Mouse (Mus musculus): ENCODE measurements at regions not wholly inside any gene's neighbourhood (a gene's known extent, or its start where the extent isn't known, plus 50 kb on each side); places are given as distances from the start of the nearest gene placed in this dataset.
"Not testable (repeated sequence)": the region's sequence is repeated elsewhere in the genome, so short reads cannot be mapped to it uniquely, and the experiment has no call there.

GRCm38 (mm10) chr13:111883768-111884566 lies 75.2 kb upstream of the Map3k1 start:
- not testable (repeated sequence) for H3K4me3 ChIP-seq; H3K9ac ChIP-seq; H3K36me3 ChIP-seq; H3K27ac ChIP-seq (replicated peaks); ATAC-seq (ENCODE audit: low read depth); H3K9me3 ChIP-seq; H3K4me1 ChIP-seq (replicated peaks); H3K27me3 ChIP-seq; H3K4me2 ChIP-seq
- 86% methylated on average over 17 of the region's 17 CpGs for WGBS

GRCm38 (mm10) chr13:111890792-111891191 lies 82.0 kb upstream of the Map3k1 start:
- Histone ChIP-seq H3K36me3 (no peaks in the 10 kb centered on the region), H3K4me1 (replicated peaks) (peaks cover 7% of the 10 kb centered on the region), H3K4me3 (no peak overlapping the region), H3K9ac (no peak overlapping the region), H3K27me3 (no peaks in the 10 kb centered on the region), H3K4me2 (no peak overlapping the region), H3K9me3 (no peaks in the 10 kb centered on the region), H3K27ac (replicated peaks) (no peak overlapping the region)
- 77% methylated on average over 3 of the region's 3 CpGs for WGBS
- no peak for ATAC-seq (ENCODE audit: low read depth)

DNA sequence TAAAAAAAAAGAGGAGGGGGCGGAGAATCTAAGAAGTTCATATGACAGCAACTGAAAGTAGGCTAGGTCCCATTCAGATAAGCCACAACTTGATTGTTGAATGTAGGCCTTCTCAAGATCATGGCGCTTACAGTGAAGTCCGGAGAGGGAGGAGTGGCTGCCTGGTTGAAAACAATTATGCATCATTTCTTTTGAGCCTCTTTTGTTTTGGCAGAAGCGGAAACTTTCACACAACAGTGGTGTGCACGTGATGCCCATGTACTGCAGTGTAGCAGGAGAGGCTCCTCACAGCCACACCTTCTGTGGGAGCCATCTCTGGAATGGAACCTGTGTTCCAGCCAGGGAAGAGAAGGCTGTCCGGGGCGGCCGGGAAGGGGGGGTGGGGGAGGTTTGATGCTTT lies 83.3 kb upstream of the Map3k1 start:
- no peak for ATAC-seq (ENCODE audit: low read depth)
- H3K4me1 ChIP-seq (replicated peaks), result peaks cover 7% of the 10 kb centered on the region
- H3K4me2 ChIP-seq, result no peak overlapping the region
- 93% methylated on average over 8 of the region's 8 CpGs for WGBS
- H3K27ac ChIP-seq (replicated peaks), result no peak overlapping the region
- H3K27me3 ChIP-seq, result no peaks in the 10 kb centered on the region
- H3K9ac ChIP-seq, result no peak overlapping the region
- H3K9me3 ChIP-seq, result no peaks in the 10 kb centered on the region
- H3K36me3 ChIP-seq, result no peaks in the 10 kb centered on the region
- H3K4me3 ChIP-seq, result no peak overlapping the region

GRCm38 (mm10) chr13:111893221-111893713 lies 84.5 kb upstream of the Map3k1 start:
- Histone ChIP-seq H3K4me3 (no peak overlapping the region), H3K27me3 (no peaks in the 10 kb centered on the region), H3K4me1 (replicated peaks) (peaks cover 7% of the 10 kb centered on the region), H3K4me2 (peak overlapping the region; percentile 39), H3K27ac (replicated peaks) (no peak overlapping the region), H3K36me3 (no peaks in the 10 kb centered on the region), H3K9ac (no peak overlapping the region), H3K9me3 (no peaks in the 10 kb centered on the region)
- WGBS, result 15% methylated on average over 14 of the region's 14 CpGs
- no peak; the same call in 1 of the 2 replicates for ATAC-seq (ENCODE audit: low read depth)

DNA sequence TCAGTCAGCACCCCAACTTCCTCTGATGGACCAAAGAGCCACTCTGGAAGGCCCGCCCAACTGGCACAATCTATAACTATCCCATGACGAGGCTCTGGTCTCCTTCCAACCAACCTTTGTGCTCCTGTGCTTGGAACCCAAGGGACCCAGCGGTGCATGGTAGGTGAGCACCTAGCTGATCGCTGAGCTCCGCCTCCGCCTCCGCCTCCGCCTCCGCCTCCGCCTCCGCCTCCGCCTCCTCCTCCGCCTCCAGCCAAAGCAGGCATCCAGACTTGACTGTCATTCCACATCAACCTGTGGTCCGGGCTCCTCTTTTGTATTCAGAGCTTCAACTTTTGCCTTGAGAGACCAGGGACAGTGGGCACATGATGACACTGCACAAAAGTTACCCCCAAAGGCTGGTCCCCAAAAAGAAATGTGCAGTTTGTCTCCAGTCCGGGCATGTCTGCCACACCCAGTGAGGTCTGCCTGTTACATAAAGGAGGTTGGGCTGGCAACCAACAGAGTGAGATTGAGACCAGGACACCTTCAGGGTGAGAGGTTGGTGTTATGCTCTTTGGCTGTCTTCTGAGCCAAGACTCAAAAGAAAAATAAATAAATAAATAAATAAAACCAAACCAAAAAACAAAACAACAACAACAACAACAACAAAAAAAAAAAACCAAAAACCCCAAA lies 86.1 kb upstream of the Map3k1 start:
- H3K4me1 ChIP-seq (replicated peaks), result peaks cover 7% of the 10 kb centered on the region
- H3K27ac ChIP-seq (replicated peaks), result no peak overlapping the region
- no peaks in the 10 kb centered on the region for H3K36me3 ChIP-seq
- H3K9me3 ChIP-seq, result no peaks in the 10 kb centered on the region
- H3K9ac ChIP-seq, result no peak overlapping the region
- H3K4me3 ChIP-seq, result no peak overlapping the region
- peak overlapping the region; percentile 11; the same call in 1 of the 2 replicates for H3K4me2 ChIP-seq
- no peak for ATAC-seq (ENCODE audit: low read depth)
- WGBS, result 64% methylated on average over 15 of the region's 15 CpGs
- no peaks in the 10 kb centered on the region for H3K27me3 ChIP-seq

GRCm38 (mm10) chr13:111896279-111896678 lies 87.5 kb upstream of the Map3k1 start:
- no peaks in the 10 kb centered on the region for H3K36me3 ChIP-seq
- ATAC-seq (ENCODE audit: low read depth), result no peak

DNA sequence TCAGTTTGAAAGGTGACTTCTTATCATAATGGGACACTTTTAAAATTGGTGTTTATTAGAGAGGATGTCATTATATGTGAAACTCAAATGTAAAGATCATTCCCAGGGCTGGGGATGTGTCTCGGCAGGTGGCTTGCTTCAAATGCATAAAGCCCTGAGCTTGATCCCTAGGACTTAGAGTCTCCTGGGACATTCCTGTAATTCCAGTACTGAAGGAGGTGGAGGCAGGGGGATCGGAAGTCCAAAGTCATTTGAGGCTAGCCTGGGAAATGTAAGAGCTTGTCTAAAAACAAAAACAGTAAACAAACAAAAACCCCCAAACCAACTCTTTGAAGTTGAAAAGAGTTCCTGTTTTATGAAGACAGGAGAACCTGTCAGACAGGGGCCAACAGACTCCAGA lies 94.6 kb upstream of the Map3k1 start:
- Histone ChIP-seq H3K9ac (no peak overlapping the region), H3K27ac (replicated peaks) (no peak overlapping the region), H3K36me3 (no peaks in the 10 kb centered on the region), H3K4me2 (no peak overlapping the region), H3K27me3 (no peaks in the 10 kb centered on the region), H3K4me1 (replicated peaks) (peaks cover 11% of the 10 kb centered on the region), H3K4me3 (no peak overlapping the region), H3K9me3 (no peaks in the 10 kb centered on the region)
- ATAC-seq (ENCODE audit: low read depth), result no peak
- 59% methylated on average over 2 of the region's 2 CpGs for WGBS

More at GRCm38 (mm10) chr13:111896279-111896678, 87.5 kb upstream of the Map3k1 start:
- Histone ChIP-seq H3K4me2 (no peak overlapping the region), H3K27me3 (no peaks in the 10 kb centered on the region), H3K27ac (replicated peaks) (no peak overlapping the region), H3K9me3 (no peaks in the 10 kb centered on the region), H3K4me3 (no peak overlapping the region), H3K4me1 (replicated peaks) (peaks cover 7% of the 10 kb centered on the region), H3K9ac (no peak overlapping the region)
- WGBS, result 54% methylated on average over 2 of the region's 2 CpGs

GRCm38 (mm10) chr13:111903931-111904330 lies 95.1 kb upstream of the Map3k1 start:
- ATAC-seq (ENCODE audit: low read depth), result no peak
- WGBS, result 58% methylated on average over 9 of the region's 9 CpGs
- Histone ChIP-seq H3K27me3 (no peaks in the 10 kb centered on the region), H3K4me3 (no peak overlapping the region), H3K9ac (no peak overlapping the region), H3K36me3 (no peaks in the 10 kb centered on the region), H3K9me3 (no peaks in the 10 kb centered on the region), H3K4me1 (replicated peaks) (peaks cover 11% of the 10 kb centered on the region), H3K27ac (replicated peaks) (no peak overlapping the region), H3K4me2 (no peak overlapping the region)

DNA sequence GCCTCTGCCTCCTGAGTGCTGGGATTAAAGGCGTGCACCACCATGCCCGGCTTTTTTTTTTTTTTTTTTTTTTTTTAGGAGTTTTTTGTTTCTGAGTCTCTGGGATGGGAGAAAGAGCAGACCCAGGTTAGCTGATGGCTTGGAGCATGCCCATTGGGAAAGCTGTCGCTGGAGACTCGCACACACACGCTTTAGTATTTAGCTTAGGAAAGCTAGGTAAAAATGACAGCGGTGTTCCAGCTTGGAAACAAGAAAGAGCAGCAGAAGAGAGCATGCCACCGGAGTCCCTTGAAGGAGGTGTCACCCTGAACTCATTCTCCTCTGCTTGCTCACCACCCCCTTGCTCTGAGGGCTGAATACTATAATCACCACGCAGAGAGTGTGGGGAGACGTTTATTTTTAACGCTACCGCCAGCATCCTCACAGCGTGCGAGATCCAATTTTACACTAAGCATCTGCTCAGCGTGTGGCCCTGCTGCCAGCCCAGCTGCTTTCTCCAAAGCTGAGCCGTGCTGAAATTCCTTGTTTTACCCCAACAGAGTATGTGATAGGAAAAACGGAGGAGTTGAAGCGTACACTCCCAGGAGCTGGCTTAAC lies 95.9 kb upstream of the Map3k1 start:
- H3K4me3 ChIP-seq, result no peak overlapping the region
- H3K36me3 ChIP-seq, result no peaks in the 10 kb centered on the region
- 17% methylated on average over 15 of the region's 17 CpGs for WGBS
- H3K9ac ChIP-seq, result no peak overlapping the region; the same call in 1 of the 2 replicates
- H3K27me3 ChIP-seq, result no peaks in the 10 kb centered on the region
- H3K4me1 ChIP-seq (replicated peaks), result peaks cover 11% of the 10 kb centered on the region
- H3K9me3 ChIP-seq, result no peaks in the 10 kb centered on the region
- ATAC-seq (ENCODE audit: low read depth), result peak; percentile 85
- H3K4me2 ChIP-seq, result peak overlapping the region; percentile 42
- H3K27ac ChIP-seq (replicated peaks), result peak overlapping the region; percentile 64

DNA sequence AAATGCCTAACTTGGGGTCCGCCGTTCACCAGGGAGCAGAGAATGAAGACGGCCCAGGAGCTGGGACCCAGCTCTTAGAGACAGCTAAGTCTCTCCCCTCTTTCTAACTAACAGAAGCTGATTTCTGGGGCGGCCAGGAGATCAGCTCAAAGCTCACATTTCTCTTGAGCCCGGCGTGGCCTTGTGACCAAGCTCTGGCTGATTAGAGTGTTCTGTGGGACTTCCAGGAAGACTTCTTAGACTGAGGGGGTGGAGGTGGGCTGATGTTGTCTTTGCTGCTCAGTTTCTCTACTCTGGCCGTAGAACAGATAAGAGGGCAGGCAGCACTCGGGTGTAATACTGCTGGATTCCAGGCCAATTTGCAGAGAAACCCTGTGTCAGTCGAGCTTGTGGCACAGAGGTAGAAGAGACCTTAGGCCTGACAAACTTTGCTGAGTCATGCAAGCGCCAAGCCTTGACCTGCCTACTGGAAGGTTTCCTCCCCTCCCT lies 96.5 kb upstream of the Map3k1 start:
- peaks cover 11% of the 10 kb centered on the region for H3K4me1 ChIP-seq (replicated peaks)
- H3K4me2 ChIP-seq, result peak overlapping the region; percentile 42
- H3K36me3 ChIP-seq, result no peaks in the 10 kb centered on the region
- peak overlapping the region; percentile 64 for H3K27ac ChIP-seq (replicated peaks)
- no peaks in the 10 kb centered on the region for H3K27me3 ChIP-seq
- peak; percentile 42; the same call in 1 of the 2 replicates for ATAC-seq (ENCODE audit: low read depth)
- no peaks in the 10 kb centered on the region for H3K9me3 ChIP-seq
- 33% methylated on average over 10 of the region's 10 CpGs for WGBS
- no peak overlapping the region for H3K4me3 ChIP-seq
- H3K9ac ChIP-seq, result no peak overlapping the region; the same call in 1 of the 2 replicates

GRCm38 (mm10) chr13:111911071-111911470 lies 102.3 kb upstream of the Map3k1 start:
- no peak for ATAC-seq (ENCODE audit: low read depth)
- no peaks in the 10 kb centered on the region for H3K27me3 ChIP-seq
- no peak overlapping the region for H3K9ac ChIP-seq
- WGBS, result 92% methylated on average over 5 of the region's 5 CpGs
- no peak overlapping the region for H3K4me3 ChIP-seq
- H3K9me3 ChIP-seq, result no peaks in the 10 kb centered on the region
- H3K4me2 ChIP-seq, result no peak overlapping the region
- H3K27ac ChIP-seq (replicated peaks), result no peak overlapping the region
- no peaks in the 10 kb centered on the region for H3K36me3 ChIP-seq
- peaks cover 8% of the 10 kb centered on the region; the same call in 1 of the 2 replicates for H3K4me1 ChIP-seq (replicated peaks)

Measured in neural tube, embryonic 13.5 days (tissue).